Mouse (Mus musculus) hindbrain, embryonic 10.5 days (tissue): ENCODE results near the gene Dnase1l1. TPM values are rescaled to one million over a fixed set of nuclear protein-coding genes. Genes with fewer than 3 reads are reported as not detected.
A peak's percentile ranks its signal among the peaks of the same experiment; 100 is the strongest.

Source experiments
- DNase-seq: peaks from one replicate; pipeline ENCODE4 v3.0.0-alpha.2; 2017; ENCODE audit warnings: low spot score
- H3K27ac ChIP-seq: fragments of 300-500 bp; sonication (generic); 2 replicates; pipeline ENCODE4 v1.5.1; 2016; ENCODE audit warnings: mild to moderate bottlenecking, moderate library complexity
- H3K27me3 ChIP-seq: fragments of 300-500 bp; sonication (generic); 2 replicates; pipeline ENCODE4 v1.6.1; 2016; ENCODE audit warnings: mild to moderate bottlenecking; ENCODE audit not compliant: poor library complexity, insufficient read depth, severe bottlenecking
- H3K36me3 ChIP-seq: fragments of 300-500 bp; sonication (generic); 2 replicates; pipeline ENCODE4 v1.6.1; 2016; ENCODE audit warnings: mild to moderate bottlenecking, moderate library complexity
- H3K4me1 ChIP-seq: fragments of 300-500 bp; sonication (generic); replicated peaks from 2 replicates; pipeline ENCODE4 v1.6.1; 2016; ENCODE audit warnings: mild to moderate bottlenecking
- H3K4me3 ChIP-seq: fragments of 300-500 bp; sonication (generic); 2 replicates; pipeline ENCODE4 v1.5.1; 2016; ENCODE audit warnings: mild to moderate bottlenecking, moderate library complexity
- H3K9me3 ChIP-seq: fragments of 300-500 bp; sonication (generic); 2 replicates; pipeline ENCODE4 v1.6.1; 2016; ENCODE audit warnings: mild to moderate bottlenecking, moderate library complexity
- WGBS: fragments of 180-500 bp; shearing (Covaris S2); methylation state at CpG from one replicate; pipeline ENCODE4 v1.1.7; 2016; 5-methylcytosine and 5-hydroxymethylcytosine counted together
- polyA plus RNA-seq: library from polyadenylated mRNA; unstranded; fragments of >200 nt; fragmentation: Nextera tagmentation; extraction: Ambion mirVana; gene quantifications from 2 replicates; pipeline ENCODE4 v1.2.1, GENCODE M21; 2016

Gene Dnase1l1
- polyA plus RNA-seq, 1 experiment from 2014 or later = 5.2 TPM

DNA sequence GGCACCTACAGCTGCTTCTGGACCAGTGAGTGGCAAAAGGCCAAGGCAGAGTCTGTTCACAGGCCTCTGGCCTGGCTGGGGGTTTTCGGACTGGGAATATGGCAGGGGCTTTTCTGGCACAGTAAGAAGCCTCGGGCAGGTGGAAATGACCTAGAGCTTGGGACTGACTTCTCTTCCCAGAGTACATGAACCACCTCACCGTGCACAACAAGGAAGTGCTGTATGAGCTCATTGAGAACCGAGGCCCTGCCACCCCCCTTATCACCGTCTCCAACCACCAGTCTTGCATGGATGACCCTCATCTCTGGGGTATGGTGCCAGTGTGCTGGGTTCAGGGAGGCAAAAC is 928 bp upstream of the Dnase1l1 start:
- H3K4me1 ChIP-seq = peaks cover 12% of the 10 kb centered on the region
- no peaks in the 10 kb centered on the region for H3K9me3 ChIP-seq
- H3K27ac ChIP-seq = peak overlapping the region; percentile 88
- no peaks in the 10 kb centered on the region for H3K27me3 ChIP-seq
- 43% methylated on average over 5 of the region's 5 CpGs for WGBS
- H3K4me3 ChIP-seq = peak overlapping the region; percentile 69
- DNase-seq = no peak
- H3K36me3 ChIP-seq = peaks cover 3% of the 10 kb centered on the region

DNA sequence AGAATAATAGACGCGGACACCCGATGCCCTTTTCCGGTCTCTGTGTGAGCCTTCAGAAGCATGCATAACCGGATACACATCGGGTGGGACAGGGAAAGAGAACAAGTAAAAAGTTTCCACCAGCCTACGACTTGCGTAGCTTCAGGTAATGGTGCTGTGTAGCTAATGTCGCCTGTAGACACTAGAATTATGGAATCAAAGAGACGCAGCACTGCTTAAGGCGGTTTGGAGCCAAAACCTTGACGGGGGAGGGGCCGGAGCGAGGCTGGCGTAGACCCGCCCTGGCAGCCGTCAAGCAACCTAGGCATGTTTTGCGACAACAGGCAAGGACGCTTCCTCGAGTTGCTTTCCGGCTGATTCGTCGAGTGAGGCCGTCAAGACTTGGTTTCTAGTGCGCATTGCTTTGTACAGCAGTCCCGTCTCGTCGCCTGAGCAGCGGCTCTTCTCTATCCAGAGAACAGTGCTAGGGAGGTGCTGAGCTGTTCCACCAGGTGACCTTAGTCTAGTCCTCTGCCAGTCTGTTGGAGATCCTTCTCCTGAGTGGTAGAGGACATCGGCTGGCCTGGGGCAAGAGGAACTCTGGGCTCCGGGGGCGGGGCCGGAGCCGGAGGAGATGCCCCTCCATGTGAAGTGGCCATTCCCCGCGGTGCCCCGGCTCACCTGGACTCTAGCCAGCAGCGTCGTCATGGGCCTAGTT is 406 bp upstream of the Dnase1l1 start:
- peaks cover 12% of the 10 kb centered on the region for H3K4me1 ChIP-seq
- WGBS = 17% methylated on average over 39 of the region's 39 CpGs
- H3K27ac ChIP-seq = peak overlapping the region; percentile 88
- H3K4me3 ChIP-seq = peak overlapping the region; percentile 69
- H3K36me3 ChIP-seq = no peaks in the 10 kb centered on the region
- H3K9me3 ChIP-seq = no peaks in the 10 kb centered on the region
- DNase-seq = peak; percentile 81
- H3K27me3 ChIP-seq = no peaks in the 10 kb centered on the region

DNA sequence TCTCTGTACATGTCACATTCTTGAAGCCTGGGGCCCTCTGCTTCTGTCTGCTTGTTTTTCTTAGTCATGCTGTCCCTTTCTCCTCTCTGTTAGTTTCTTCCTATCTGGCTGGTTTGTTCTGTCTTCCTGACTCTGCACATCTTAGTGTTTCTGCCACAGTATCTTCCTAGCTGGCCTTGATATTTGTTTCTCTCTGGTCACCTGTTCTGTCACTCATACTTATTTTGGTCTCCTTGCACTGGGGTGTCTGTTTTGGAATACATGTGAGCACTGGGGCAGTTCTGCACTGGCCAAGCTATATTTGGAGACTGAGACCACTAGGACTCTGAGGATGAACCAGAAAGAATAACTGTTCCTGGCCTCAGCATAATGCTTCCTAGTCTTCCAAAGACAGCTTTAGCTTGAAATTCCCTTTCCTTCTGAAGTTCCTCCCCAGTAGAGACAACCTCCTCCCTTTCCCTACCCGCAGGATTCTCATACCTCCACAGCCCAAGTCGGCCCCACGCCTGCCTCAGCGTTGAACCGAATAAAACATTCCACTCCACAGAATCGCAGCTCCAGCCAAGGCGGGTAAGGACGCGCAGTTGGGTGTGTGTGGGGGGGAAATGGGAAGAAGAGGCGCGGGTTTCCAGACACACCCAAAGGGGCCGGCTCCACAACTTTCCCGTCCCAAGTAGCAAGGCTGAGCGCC is 951 bp downstream of the Dnase1l1 start:
- Histone ChIP-seq H3K36me3 (no peaks in the 10 kb centered on the region), H3K27me3 (no peaks in the 10 kb centered on the region), H3K4me3 (peak overlapping the region; percentile 69), H3K4me1 (peaks cover 12% of the 10 kb centered on the region), H3K9me3 (no peaks in the 10 kb centered on the region), H3K27ac (peak overlapping the region; percentile 88)
- 19% methylated on average over 14 of the region's 14 CpGs for WGBS
- DNase-seq = no peak

DNA sequence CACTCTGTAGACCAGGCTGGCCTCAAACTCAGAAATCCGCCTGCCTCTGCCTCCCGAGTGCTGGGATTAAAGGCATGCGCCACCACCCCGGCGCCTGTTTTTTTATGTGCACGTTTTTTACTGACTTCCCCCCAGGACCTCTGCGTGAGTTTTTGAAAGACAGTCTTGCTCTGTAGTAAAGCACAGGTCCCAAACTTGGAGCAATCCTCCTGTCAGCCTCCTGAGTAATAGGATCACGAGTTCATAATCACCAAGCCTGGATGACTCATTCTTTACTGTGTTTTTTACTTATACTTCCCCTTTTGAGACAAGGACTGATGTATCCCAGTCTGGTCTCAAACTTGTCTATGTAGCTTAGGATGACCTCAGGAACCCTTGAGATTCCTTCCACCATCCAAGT is 4.2 kb downstream of the Dnase1l1 start:
- no peak for DNase-seq
- Histone ChIP-seq H3K27me3 (no peaks in the 10 kb centered on the region), H3K4me1 (peaks cover under 1% of the 10 kb centered on the region; the same call in 1 of the 2 replicates), H3K4me3 (no peak overlapping the region), H3K9me3 (no peaks in the 10 kb centered on the region), H3K27ac (no peak overlapping the region), H3K36me3 (peaks cover 5% of the 10 kb centered on the region; the same call in 1 of the 2 replicates)
- 76% methylated on average over 8 of the region's 8 CpGs for WGBS

DNA sequence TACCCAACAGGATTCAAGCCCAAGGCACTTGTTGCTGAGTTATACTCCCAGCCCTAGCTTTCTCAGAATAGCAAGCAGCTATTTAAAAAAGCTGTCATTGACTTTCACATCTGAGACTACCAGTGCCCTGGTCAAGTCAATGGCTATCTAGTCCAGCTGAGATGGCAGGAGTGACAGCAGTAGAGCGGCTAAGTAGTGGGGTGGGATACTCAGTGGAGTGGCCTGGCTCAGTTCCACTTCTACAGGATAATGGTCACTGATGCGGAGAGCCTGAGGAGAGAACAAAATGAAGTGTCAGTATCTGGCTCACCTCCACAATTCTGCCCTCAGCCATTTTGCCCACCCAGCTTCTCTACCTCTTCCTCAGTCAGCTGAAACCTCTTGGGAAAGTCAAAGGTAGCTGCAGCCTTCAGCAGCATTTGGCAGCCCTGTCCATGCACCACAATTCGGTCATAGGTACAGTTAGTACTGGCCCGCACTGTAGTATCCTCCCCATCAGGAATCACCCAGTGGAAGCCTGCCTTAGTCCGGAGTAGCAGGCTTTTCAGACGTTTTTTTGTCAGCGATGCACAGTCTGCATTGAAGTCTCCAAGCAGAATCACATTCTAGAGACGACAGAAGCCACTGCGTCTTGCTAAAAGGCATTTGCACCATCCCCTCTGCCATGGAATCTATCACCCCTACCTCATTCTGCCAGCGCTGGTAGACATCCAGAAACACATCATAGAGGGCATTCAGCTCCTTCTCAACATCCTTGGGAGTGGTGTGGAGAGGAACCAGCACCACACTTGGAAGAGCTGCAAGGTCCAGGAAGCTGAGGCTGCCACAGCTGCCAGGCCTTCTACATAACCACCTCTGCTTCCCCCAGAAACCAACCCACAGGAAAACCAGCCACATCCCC is 8.5 kb downstream of the Dnase1l1 start:
- Histone ChIP-seq H3K36me3 (peaks cover 14% of the 10 kb centered on the region), H3K9me3 (no peaks in the 10 kb centered on the region), H3K27ac (no peak overlapping the region), H3K27me3 (no peaks in the 10 kb centered on the region), H3K4me3 (peak overlapping the region; percentile 6; the same call in 1 of the 2 replicates), H3K4me1 (peaks cover 4% of the 10 kb centered on the region)
- WGBS = 29% methylated on average over 10 of the region's 10 CpGs
- peak; percentile 10 for DNase-seq

DNA sequence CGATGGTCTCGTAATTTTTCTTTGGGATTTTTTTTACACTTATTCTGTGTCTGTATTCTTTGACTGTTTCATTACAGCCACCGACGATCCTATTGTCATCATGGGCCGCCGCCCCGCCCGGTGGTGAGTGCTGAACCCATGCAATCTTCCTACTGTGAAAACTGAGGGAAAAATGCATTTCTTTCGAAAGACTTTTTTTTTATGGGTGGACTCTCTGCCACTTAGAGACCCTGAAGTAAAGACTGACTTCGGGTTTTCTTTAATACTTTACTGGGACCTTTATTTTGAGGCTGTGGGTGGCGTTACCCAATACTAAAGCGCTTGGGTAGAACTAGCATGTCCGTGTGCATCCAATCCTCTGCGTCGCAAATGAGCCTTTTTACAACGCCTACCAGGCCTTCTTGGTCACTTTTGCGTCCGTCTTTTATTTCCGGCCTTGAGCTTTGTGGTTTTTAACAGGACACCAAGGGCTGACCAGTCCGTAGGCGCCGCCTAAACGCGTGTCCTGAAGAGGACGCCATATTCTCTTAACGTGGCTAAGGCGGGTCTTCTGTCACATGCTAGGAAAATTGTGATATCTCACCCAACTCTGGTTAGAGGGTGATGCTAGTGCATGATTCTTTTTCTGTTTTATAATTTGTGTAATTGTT is 11.1 kb downstream of the Dnase1l1 start:
- Histone ChIP-seq H3K27ac (peak overlapping the region; percentile 94), H3K36me3 (peaks cover 14% of the 10 kb centered on the region), H3K4me3 (peak overlapping the region; percentile 62), H3K9me3 (no peaks in the 10 kb centered on the region), H3K4me1 (peaks cover 4% of the 10 kb centered on the region), H3K27me3 (no peaks in the 10 kb centered on the region)
- DNase-seq = peak; percentile 30
- WGBS = 15% methylated on average over 27 of the region's 27 CpGs

DNA sequence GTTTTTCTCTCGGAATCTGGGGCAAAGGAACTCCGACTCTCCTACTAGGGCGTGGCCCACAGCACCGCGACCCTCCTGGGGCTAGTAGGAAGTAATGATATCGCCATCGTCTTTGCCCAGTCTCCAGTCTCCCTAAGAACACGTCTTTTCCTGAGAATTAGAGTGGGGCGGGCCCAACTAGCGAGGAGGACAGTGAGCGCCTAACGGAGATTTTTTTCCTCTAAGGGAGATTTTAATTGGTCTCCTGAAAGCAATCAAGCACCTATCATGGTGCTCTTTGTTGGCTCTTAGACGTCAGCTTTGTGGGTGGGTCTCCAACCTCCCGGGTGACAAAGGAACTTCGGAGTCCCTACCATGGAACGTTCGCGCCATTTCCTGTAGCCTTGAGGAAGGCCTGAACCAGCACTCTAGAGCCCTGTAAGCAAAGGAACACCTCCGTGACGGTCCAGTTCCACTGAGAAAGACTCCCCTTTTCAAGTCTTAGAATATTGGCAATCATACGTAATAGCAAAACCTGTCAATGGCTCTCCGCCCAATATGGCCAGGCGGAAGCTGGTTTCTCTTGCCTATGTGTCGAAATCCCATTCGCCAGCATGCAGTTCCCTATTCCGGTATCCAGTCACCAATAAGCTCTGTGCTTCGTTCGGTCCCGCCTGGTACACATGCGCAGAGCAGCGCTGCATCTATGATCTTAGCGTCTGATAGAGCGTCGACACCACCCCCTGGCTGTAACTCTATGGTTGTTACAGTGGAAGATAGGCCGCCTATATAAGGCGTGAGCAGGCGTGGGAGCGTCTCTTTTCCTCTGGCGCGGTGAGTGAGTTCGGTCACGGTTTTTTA is 11.9 kb downstream of the Dnase1l1 start, which contains the start of gene Rpl10:
TSS of gene Rpl10 (plus strand) at position 751 of the 840 bp plus-strand sequence.
- Histone ChIP-seq H3K36me3 (peaks cover 14% of the 10 kb centered on the region), H3K9me3 (no peaks in the 10 kb centered on the region), H3K4me1 (peaks cover 4% of the 10 kb centered on the region), H3K4me3 (peak within 1 kb of the TSS; percentile 62), H3K27me3 (no peaks in the 10 kb centered on the region), H3K27ac (peak within 1 kb of the TSS; percentile 94)
- WGBS = 15% methylated on average over 42 of the region's 42 CpGs
- peak; percentile 90 for DNase-seq

DNA sequence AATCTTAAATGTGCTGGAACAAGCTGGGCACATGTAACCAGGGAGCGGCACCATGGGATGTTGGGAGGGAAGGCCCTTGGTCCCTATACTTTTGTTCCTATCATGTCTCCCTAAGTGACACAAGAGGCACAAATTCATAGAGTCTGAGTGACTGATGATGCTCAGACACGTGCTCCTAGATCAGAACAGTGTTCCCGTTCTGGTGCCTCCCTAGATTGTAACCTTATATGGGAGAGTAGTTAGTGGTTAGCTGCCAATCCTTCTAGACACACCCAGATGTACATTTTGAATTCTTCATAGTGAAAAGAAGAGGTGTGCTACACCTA is 12.4 kb downstream of the Dnase1l1 start:
- peak overlapping the region; percentile 94 for H3K27ac ChIP-seq
- H3K36me3 ChIP-seq = peaks cover 14% of the 10 kb centered on the region
- peaks cover 4% of the 10 kb centered on the region for H3K4me1 ChIP-seq
- no peaks in the 10 kb centered on the region for H3K9me3 ChIP-seq
- no peaks in the 10 kb centered on the region for H3K27me3 ChIP-seq
- WGBS = 24% methylated on average over 3 of the region's 3 CpGs
- peak overlapping the region; percentile 62 for H3K4me3 ChIP-seq
- DNase-seq = no peak

DNA sequence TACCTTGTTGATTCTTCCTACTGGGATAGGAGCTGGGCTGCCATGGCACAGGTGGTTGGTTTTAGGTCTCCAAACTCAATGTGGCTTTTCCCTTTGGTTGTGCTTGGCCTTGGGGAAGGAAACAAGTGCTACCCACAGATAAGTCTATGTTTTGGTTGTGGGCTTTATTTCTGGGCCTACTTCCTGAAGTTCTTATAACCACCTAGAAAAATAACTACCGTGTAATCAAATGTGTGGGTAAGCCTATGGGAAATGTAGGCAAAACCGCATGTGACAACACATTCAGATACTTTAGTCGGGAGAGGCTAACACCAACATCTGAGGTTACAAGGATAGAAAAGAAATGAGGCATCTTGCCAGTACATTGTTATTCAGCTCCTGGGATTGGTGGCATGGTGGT is 24.4 kb downstream of the Dnase1l1 start:
- Histone ChIP-seq H3K9me3 (no peaks in the 10 kb centered on the region), H3K27me3 (no peaks in the 10 kb centered on the region), H3K4me1 (peaks cover 5% of the 10 kb centered on the region), H3K27ac (no peak overlapping the region), H3K36me3 (peaks cover 35% of the 10 kb centered on the region), H3K4me3 (no peak overlapping the region)
- no peak for DNase-seq
- WGBS = 95% methylated on average over 3 of the region's 3 CpGs

DNA sequence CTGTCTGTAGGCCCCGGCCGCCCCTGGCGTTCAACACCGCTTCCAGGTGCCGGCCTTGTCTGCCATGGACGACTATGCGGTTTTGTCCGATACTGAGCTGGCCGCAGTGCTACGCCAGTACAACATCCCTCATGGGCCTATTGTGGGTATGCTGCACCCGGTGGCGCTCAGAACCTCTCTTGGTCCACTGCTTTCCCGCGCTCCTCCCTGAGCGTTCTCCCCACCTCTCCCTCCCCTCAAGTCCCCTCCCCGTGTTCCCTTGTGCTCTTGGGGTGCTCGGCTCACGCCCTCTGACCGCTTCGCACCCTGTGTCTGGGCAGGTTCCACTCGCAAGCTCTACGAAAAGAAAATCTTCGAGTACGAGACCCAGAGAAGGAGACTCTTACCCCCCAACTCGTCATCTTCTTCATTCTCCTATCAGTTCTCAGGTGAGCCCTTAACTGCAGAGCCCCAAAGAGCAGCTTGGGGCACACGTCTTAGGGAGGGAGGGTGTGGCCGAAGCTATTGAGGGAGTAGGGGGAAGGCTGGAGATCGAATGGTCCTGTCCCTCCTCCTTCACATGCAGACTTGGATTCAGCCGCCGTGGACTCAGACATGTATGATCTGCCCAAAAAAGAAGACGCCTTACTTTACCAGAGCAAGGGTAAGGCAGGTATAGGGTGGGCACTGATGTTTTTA is 27.1 kb downstream of the Dnase1l1 start:
- Histone ChIP-seq H3K27me3 (peaks cover 6% of the 10 kb centered on the region; the same call in 1 of the 2 replicates), H3K4me3 (peak overlapping the region; percentile 66), H3K27ac (peak overlapping the region; percentile 92), H3K9me3 (no peaks in the 10 kb centered on the region), H3K36me3 (peaks cover 31% of the 10 kb centered on the region), H3K4me1 (peaks cover 5% of the 10 kb centered on the region)
- 27% methylated on average over 31 of the region's 31 CpGs for WGBS
- no peak for DNase-seq

DNA sequence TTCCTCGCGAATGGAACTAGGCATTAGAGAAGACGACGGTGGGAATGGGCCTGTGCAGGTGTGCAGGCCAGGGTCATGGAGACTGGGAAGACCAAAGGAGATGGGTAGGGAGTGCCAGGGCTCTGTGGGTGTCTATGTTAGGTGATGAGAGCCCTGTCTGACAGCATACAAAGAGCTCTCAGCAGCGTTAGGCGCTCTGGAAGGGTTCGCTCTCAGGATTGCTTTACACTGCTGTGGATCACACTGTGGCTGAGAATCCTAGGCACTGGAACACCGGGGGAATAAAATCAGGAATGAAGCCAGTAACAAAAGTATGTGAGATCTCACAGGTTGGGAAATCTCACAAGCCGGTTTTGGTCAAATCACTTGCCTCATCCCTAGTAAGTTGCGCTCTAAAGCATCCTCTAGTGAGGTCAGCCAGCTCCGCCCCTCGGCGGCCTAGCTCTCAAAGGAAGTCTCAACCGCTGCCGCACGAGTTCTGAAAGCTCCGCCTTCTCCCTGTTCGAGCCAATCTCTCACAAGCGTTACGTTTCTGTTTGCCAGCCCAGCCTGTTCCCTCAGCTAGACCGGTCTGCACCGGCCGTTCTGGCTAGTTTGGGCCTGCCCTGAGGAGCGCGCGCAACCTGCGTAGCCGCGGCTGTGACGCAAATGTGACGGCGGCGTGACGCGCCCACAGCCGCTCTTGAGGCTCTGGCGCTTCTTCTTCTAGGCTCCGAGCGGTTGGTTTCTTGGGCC is 27.8 kb downstream of the Dnase1l1 start, which contains the start of gene Emd:
TSS of gene Emd (plus strand) at position 535 of the 735 bp plus-strand sequence.
- peaks cover 6% of the 10 kb centered on the region; the same call in 1 of the 2 replicates for H3K27me3 ChIP-seq
- 19% methylated on average over 39 of the region's 39 CpGs for WGBS
- H3K36me3 ChIP-seq = peaks cover 28% of the 10 kb centered on the region
- peak within 1 kb of the TSS; percentile 66 for H3K4me3 ChIP-seq
- H3K9me3 ChIP-seq = no peaks in the 10 kb centered on the region; the same call in 1 of the 2 replicates
- peak within 1 kb of the TSS; percentile 92 for H3K27ac ChIP-seq
- peak; percentile 88 for DNase-seq
- peaks cover 12% of the 10 kb centered on the region for H3K4me1 ChIP-seq
